Mouse (Mus musculus) neural tube, embryonic 13.5 days (tissue): ENCODE results near the gene Arhgap22. TPM values are rescaled to one million over a fixed set of nuclear protein-coding genes. Genes with fewer than 3 reads are reported as not detected.

Experiments
- ATAC-seq: fragments of 200-750 bp; cut with Nextera tagmentation; 2 replicates; pipeline ENCODE4 v1.8.0; 2017; ENCODE audit warnings: low read depth, mild to moderate bottlenecking, moderate TSS enrichment, moderate library complexity
- H3K27ac ChIP-seq: fragments of 300-500 bp; sonication (generic); replicated peaks from 2 replicates; pipeline ENCODE4 v1.5.1; 2015; ENCODE audit warnings: moderate library complexity, mild to moderate bottlenecking, inconsistent platforms
- H3K27me3 ChIP-seq: fragments of 300-500 bp; sonication (generic); 2 replicates; pipeline ENCODE4 v1.6.1; 2015; ENCODE audit warnings: mild to moderate bottlenecking, inconsistent platforms
- H3K36me3 ChIP-seq: fragments of 300-500 bp; sonication (generic); 2 replicates; pipeline ENCODE4 v1.6.1; 2015; ENCODE audit warnings: mild to moderate bottlenecking, inconsistent platforms
- H3K4me1 ChIP-seq: fragments of 300-500 bp; sonication (generic); replicated peaks from 2 replicates; pipeline ENCODE4 v1.6.1; 2015; ENCODE audit warnings: inconsistent platforms
- H3K4me2 ChIP-seq: fragments of 300-500 bp; sonication (generic); 2 replicates; pipeline ENCODE4 v1.6.1; 2015; ENCODE audit warnings: inconsistent platforms, mild to moderate bottlenecking, moderate library complexity
- H3K4me3 ChIP-seq: fragments of 300-500 bp; sonication (generic); 2 replicates; pipeline ENCODE4 v1.5.1; 2015; ENCODE audit warnings: mild to moderate bottlenecking, inconsistent platforms
- H3K9ac ChIP-seq: fragments of 300-500 bp; sonication (generic); 2 replicates; pipeline ENCODE4 v1.6.1; 2015; ENCODE audit warnings: moderate library complexity, mild to moderate bottlenecking, inconsistent platforms
- H3K9me3 ChIP-seq: fragments of 300-500 bp; sonication (generic); 2 replicates; pipeline ENCODE4 v1.6.1; 2016; ENCODE audit warnings: inconsistent platforms
- WGBS: fragments of 180-500 bp; shearing (Covaris S2); methylation state at CpG from one replicate; pipeline ENCODE4 v1.1.7; 2015; 5-methylcytosine and 5-hydroxymethylcytosine counted together
- polyA plus RNA-seq: library from polyadenylated mRNA; unstranded; fragments of >200 nt; fragmentation: Nextera tagmentation; extraction: Ambion mirVana; gene quantifications from 2 replicates; pipeline ENCODE4 v1.2.1, GENCODE M21; 2015

Gene Arhgap22
- polyA plus RNA-seq, 1 experiment from 2014 or later = 9.2 TPM

GRCm38 (mm10) chr14:33296698-33297341 is 83.0 kb downstream of the Arhgap22 start:
- Histone ChIP-seq H3K27me3 (no peaks in the 10 kb centered on the region), H3K36me3 (no peaks in the 10 kb centered on the region), H3K9me3 (no peaks in the 10 kb centered on the region), H3K4me3 (no peak overlapping the region), H3K4me1 (peaks cover 14% of the 10 kb centered on the region; the same call in 1 of the 2 replicates), H3K9ac (no peak overlapping the region), H3K27ac (no peak overlapping the region), H3K4me2 (no peak overlapping the region)
- peak; percentile 59; the same call in 1 of the 2 replicates for ATAC-seq
- 63% methylated on average over 16 of the region's 16 CpGs for WGBS

DNA sequence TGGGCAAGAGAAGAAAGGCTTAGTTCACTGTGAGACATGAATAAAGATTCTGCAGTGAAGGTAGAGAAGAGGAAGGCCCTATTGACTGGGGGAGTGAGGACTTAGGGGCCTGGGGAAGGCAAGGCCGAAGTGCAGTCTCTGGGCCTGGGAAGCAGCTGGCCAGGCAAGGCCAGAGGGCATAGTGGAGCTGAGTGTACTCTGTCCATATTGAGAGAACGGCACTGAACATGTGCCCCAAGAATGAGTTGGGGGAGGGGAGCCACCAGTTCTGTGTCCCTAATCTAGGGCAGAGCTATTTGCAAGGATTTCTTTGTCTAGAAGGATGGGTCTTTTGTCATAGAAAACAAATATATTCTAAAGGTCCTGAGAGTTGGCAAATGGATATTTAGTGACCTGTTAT is 86.8 kb downstream of the Arhgap22 start:
- H3K36me3 ChIP-seq = no peaks in the 10 kb centered on the region
- H3K9me3 ChIP-seq = no peaks in the 10 kb centered on the region
- WGBS = 33% methylated on average over 2 of the region's 2 CpGs
- H3K27me3 ChIP-seq = no peaks in the 10 kb centered on the region
- no peak overlapping the region for H3K4me3 ChIP-seq
- H3K4me2 ChIP-seq = no peak overlapping the region
- no peak overlapping the region for H3K27ac ChIP-seq
- peaks cover 14% of the 10 kb centered on the region; the same call in 1 of the 2 replicates for H3K4me1 ChIP-seq
- no peak overlapping the region for H3K9ac ChIP-seq
- no peak for ATAC-seq

DNA sequence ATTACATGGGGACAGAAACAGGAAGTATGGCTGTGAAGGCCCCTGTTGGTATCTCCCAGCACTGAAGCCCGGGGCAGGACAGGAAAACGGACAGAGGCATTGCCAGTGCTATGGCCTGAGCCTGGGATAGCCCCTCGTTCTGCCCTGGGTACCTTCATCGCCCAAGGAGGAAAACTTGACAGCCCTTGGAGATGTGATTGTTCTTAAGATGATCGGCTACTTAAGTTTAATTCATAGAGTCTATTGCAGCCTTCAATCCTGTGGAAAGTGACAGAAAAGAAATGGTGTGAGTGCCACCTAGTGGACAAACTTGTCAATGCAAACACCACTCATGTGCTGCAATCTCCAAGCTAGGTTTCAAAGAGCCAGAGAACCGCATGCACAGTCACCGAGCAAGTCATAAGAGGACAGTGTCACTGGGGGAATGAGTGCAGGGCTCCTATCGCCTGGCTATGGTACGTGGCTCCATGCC is 89.6 kb downstream of the Arhgap22 start:
- WGBS = 26% methylated on average over 9 of the region's 9 CpGs
- Histone ChIP-seq H3K4me3 (no peak overlapping the region), H3K36me3 (no peaks in the 10 kb centered on the region), H3K4me1 (0 out of 2 replicates have a peak, but pooled peaks cover 3% of the 10 kb centered on the region), H3K9me3 (no peaks in the 10 kb centered on the region), H3K27ac (no peak overlapping the region), H3K9ac (no peak overlapping the region; the same call in 1 of the 2 replicates), H3K27me3 (no peaks in the 10 kb centered on the region), H3K4me2 (no peak overlapping the region)
- peak; percentile 66; the same call in 1 of the 2 replicates for ATAC-seq

- Histone ChIP-seq H3K4me3 (no peak overlapping the region), H3K9me3 (no peaks in the 10 kb centered on the region), H3K27ac (no peak overlapping the region), H3K4me1 (no peaks in the 10 kb centered on the region), H3K36me3 (no peaks in the 10 kb centered on the region), H3K4me2 (no peak overlapping the region), H3K9ac (no peak overlapping the region), H3K27me3 (no peaks in the 10 kb centered on the region; the same call in 1 of the 2 replicates)
- 80% methylated on average over 12 of the region's 12 CpGs for WGBS
- ATAC-seq = no peak
Observed at GRCm38 (mm10) chr14:33305645-33306281, 91.9 kb downstream of the Arhgap22 start.

DNA sequence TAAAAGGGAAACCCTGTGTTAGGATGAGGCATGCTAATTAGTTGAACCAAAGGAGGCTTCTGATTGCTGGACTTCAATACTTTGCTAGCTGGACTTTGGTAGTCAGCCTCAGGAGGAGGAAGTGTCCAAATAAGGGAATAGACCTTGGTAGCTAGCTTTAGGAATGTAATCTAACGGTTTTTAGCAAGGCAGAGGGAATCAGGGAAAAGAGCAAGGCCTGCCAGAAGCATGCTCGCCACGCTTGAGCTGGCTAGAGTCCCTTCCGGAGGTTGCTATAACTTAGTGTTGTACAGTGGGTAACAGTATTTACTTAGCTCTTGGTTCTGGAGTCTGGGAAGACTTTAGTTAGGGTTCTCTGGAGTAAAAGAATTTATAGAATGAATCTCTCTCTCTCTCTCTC is 96.9 kb downstream of the Arhgap22 start:
- H3K4me3 ChIP-seq = no peak overlapping the region
- H3K4me1 ChIP-seq = no peaks in the 10 kb centered on the region
- H3K9me3 ChIP-seq = no peaks in the 10 kb centered on the region
- H3K36me3 ChIP-seq = no peaks in the 10 kb centered on the region
- H3K9ac ChIP-seq = no peak overlapping the region
- WGBS = 72% methylated on average over 4 of the region's 4 CpGs
- no peak for ATAC-seq
- peaks cover 14% of the 10 kb centered on the region for H3K27me3 ChIP-seq
- H3K27ac ChIP-seq = no peak overlapping the region
- H3K4me2 ChIP-seq = no peak overlapping the region

GRCm38 (mm10) chr14:33312309-33312708 is 98.5 kb downstream of the Arhgap22 start:
- no peaks in the 10 kb centered on the region for H3K9me3 ChIP-seq
- ATAC-seq = no peak
- WGBS = 31% methylated on average over 4 of the region's 4 CpGs
- no peak overlapping the region for H3K4me3 ChIP-seq
- H3K4me1 ChIP-seq = no peaks in the 10 kb centered on the region
- H3K27me3 ChIP-seq = peaks cover 25% of the 10 kb centered on the region
- no peak overlapping the region for H3K9ac ChIP-seq
- no peak overlapping the region for H3K27ac ChIP-seq
- H3K4me2 ChIP-seq = no peak overlapping the region
- H3K36me3 ChIP-seq = no peaks in the 10 kb centered on the region

DNA sequence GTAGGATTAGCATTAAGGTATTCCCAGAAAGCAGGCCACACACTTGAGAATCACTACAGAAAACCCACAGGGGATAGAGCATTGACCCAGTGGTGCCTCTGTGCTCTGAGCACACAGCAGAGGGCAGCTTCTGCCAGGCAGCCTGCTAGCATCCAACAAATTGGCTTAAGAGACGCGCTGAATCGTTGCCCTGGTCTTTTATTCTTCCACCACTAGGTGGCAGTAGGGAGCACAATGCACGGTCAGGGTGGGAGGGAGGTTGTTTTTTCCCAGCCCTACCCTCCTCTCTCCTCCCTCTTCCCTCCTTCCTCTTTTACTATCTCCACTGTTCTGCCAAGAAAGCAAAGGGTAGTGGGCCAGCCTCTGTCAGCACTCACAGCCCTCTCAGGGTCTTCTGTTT is 99.8 kb downstream of the Arhgap22 start:
- 0% methylated on average over 4 of the region's 4 CpGs for WGBS
- H3K9me3 ChIP-seq = no peaks in the 10 kb centered on the region
- peaks cover 36% of the 10 kb centered on the region for H3K27me3 ChIP-seq

GRCm38 (mm10) chr14:33314160-33314559 is 100.3 kb downstream of the Arhgap22 start:
- no peak overlapping the region for H3K4me3 ChIP-seq
- H3K9ac ChIP-seq = no peak overlapping the region
- no peak overlapping the region for H3K27ac ChIP-seq
- no peaks in the 10 kb centered on the region for H3K9me3 ChIP-seq
- ATAC-seq = no peak; the same call in 1 of the 2 replicates
- no peaks in the 10 kb centered on the region for H3K36me3 ChIP-seq
- H3K27me3 ChIP-seq = peaks cover 40% of the 10 kb centered on the region
- H3K4me2 ChIP-seq = no peak overlapping the region
- 46% methylated on average over 7 of the region's 7 CpGs for WGBS
- H3K4me1 ChIP-seq = peaks cover 5% of the 10 kb centered on the region; the same call in 1 of the 2 replicates

More for the DNA sequence above, 99.8 kb downstream of the Arhgap22 start:
- no peak overlapping the region for H3K27ac ChIP-seq
- H3K4me1 ChIP-seq = peaks cover 5% of the 10 kb centered on the region; the same call in 1 of the 2 replicates
- peak; percentile 59 for ATAC-seq
- no peaks in the 10 kb centered on the region for H3K36me3 ChIP-seq
- H3K4me3 ChIP-seq = no peak overlapping the region
- H3K4me2 ChIP-seq = no peak overlapping the region
- no peak overlapping the region for H3K9ac ChIP-seq

DNA sequence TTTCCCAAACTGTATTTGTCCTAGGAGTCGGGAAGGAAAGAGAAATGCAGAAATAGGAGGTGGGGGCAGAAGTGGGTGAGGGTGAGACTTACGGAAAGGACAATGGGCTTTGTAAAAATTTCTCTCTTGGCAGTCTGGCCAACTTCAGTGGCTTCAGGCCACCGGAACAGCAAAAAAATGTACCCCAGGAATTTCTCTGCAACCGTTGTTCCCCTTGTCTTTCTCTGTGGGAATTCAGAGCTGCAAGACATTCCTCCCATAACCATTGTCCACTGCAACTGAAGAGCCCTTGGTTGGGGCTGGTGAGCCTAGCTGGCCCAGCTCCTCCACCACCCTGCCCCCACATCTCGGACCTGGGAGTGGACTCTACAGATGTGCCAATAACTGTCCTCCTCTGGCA is 101.3 kb downstream of the Arhgap22 start:
- peaks cover 50% of the 10 kb centered on the region for H3K27me3 ChIP-seq
- no peaks in the 10 kb centered on the region for H3K36me3 ChIP-seq
- no peak overlapping the region for H3K4me3 ChIP-seq
- H3K27ac ChIP-seq = no peak overlapping the region
- H3K9ac ChIP-seq = no peak overlapping the region
- H3K4me1 ChIP-seq = peaks cover 15% of the 10 kb centered on the region
- ATAC-seq = no peak
- WGBS = 57% methylated on average over 5 of the region's 5 CpGs
- H3K9me3 ChIP-seq = no peaks in the 10 kb centered on the region
- H3K4me2 ChIP-seq = no peak overlapping the region

DNA sequence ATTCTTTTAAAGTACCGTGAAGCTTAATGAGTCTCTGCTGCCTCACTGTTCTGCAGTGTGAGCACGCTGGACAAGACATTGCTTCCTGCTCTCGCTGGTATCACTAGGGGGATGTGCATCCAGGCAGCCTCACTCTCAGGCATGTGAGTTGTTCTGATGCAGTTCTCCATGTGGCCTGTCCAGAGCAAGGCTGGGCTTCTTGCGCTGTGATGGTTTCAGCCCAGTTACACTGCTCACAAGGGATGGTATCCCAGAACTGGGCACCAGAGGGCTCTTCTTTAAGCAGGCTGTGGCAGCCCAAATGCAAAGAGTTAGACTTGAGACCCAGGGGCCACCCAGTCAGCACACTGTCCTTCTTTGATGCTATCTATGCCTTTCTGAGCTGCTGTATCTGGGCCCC is 101.9 kb downstream of the Arhgap22 start:
- H3K4me1 ChIP-seq = peaks cover 21% of the 10 kb centered on the region
- ATAC-seq = no peak
- no peak overlapping the region for H3K27ac ChIP-seq
- H3K27me3 ChIP-seq = peaks cover 56% of the 10 kb centered on the region
- H3K36me3 ChIP-seq = no peaks in the 10 kb centered on the region
- no peak overlapping the region for H3K4me3 ChIP-seq
- WGBS = 44% methylated on average over 4 of the region's 4 CpGs
- H3K4me2 ChIP-seq = no peak overlapping the region
- no peak overlapping the region for H3K9ac ChIP-seq
- H3K9me3 ChIP-seq = no peaks in the 10 kb centered on the region

DNA sequence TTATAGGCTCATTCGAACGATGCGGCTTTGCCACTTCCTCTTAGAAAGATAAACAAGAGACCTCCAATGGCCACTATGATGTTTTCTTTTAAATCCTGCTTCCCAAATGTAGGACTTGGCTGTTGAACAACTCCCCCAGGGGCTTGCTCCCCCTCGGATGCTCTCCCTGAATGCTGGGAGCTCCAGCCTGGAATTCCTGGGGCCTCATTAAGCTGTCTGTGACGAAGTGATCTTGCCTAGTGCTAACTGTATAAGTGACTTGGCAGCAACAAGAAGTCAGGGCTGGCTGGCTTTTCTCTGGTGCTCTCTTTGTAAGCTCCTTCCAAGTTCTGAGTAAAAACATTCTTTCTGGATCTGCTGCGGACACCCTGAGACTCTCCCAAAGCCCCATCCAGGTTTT is 104.1 kb downstream of the Arhgap22 start:
- Histone ChIP-seq H3K4me3 (no peak overlapping the region), H3K27me3 (peaks cover 70% of the 10 kb centered on the region), H3K9me3 (no peaks in the 10 kb centered on the region), H3K4me1 (peaks cover 26% of the 10 kb centered on the region), H3K27ac (no peak overlapping the region; the same call in 1 of the 2 replicates), H3K9ac (no peak overlapping the region), H3K36me3 (no peaks in the 10 kb centered on the region), H3K4me2 (no peak overlapping the region)
- no peak for ATAC-seq
- WGBS = 48% methylated on average over 6 of the region's 6 CpGs
